Mouse (Mus musculus): ENCODE data around the gene Spen. TPM values are rescaled to one million over a fixed set of nuclear protein-coding genes. Genes with fewer than 3 reads are reported as not detected.

The Spen gene
- polyA plus RNA-seq, 1 experiment = 41.7 TPM

GRCm38 (mm10) chr4:141429847-141430246 is 108.5 kb downstream of the Spen start:
- 65% methylated on average over 9 of the region's 9 CpGs for WGBS
- TF ChIP-seq CTCF (IDR thresholded peaks at IDR 0.05; ENCODE audit: insufficient read depth, low read depth, low read length) = peak; percentile 30; the same call in 1 of the 2 replicates
- TF ChIP-seq POLR2A (IDR thresholded peaks at IDR 0.05; ENCODE audit: insufficient read depth, low read depth, low read length) = no peak
- Histone ChIP-seq H3K4me1 (ENCODE audit: control insufficient read depth, insufficient read depth, low read length) (peaks cover 20% of the 10 kb centered on the region), H3K4me3 (ENCODE audit: insufficient read depth, low read depth, low read length) (no peak overlapping the region), H3K27ac (ENCODE audit: insufficient read depth, low read depth, low read length) (no peak overlapping the region)

DNA sequence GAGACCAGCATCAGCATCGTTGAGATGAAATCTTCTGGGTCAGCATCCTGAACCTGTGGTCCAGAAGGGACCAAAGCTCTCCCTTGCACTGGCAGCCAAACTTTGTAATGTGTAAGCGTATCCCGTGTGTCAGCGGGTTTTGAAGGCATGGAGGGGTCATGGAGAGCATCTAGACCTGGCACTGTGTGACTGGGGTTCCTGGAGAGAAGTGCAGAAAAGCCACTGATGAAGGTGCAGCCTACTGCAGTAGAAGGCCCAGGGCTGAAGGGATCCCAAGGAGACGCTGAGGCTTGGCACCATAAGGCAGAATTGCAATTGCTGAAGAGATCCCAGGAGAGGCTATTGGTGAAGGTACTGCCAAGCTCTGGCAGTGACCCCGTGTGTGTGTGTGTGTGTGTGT is 109.0 kb downstream of the Spen start:
- H3K4me3 ChIP-seq (ENCODE audit: insufficient read depth, low read depth, low read length) = no peak overlapping the region
- H3K27ac ChIP-seq (ENCODE audit: insufficient read depth, low read depth, low read length) = no peak overlapping the region
- peaks cover 25% of the 10 kb centered on the region for H3K4me1 ChIP-seq (ENCODE audit: control insufficient read depth, insufficient read depth, low read length)
- WGBS = 84% methylated on average over 6 of the region's 6 CpGs
- TF ChIP-seq POLR2A (IDR thresholded peaks at IDR 0.05; ENCODE audit: insufficient read depth, low read depth, low read length) (no peak), CTCF (IDR thresholded peaks at IDR 0.05; ENCODE audit: insufficient read depth, low read depth, low read length) (no peak)

- Histone ChIP-seq H3K4me3 (ENCODE audit: insufficient read depth, low read depth, low read length) (no peak overlapping the region), H3K27ac (ENCODE audit: insufficient read depth, low read depth, low read length) (peak overlapping the region; percentile 97), H3K4me1 (ENCODE audit: control insufficient read depth, insufficient read depth, low read length) (peaks cover 39% of the 10 kb centered on the region)
- 42% methylated on average over 13 of the region's 13 CpGs for WGBS
- TF ChIP-seq POLR2A (IDR thresholded peaks at IDR 0.05; ENCODE audit: insufficient read depth, low read depth, low read length) = no peak
- TF ChIP-seq CTCF (IDR thresholded peaks at IDR 0.05; ENCODE audit: insufficient read depth, low read depth, low read length) = no peak
Measured at GRCm38 (mm10) chr4:141427921-141428320, 110.5 kb downstream of the Spen start.

DNA sequence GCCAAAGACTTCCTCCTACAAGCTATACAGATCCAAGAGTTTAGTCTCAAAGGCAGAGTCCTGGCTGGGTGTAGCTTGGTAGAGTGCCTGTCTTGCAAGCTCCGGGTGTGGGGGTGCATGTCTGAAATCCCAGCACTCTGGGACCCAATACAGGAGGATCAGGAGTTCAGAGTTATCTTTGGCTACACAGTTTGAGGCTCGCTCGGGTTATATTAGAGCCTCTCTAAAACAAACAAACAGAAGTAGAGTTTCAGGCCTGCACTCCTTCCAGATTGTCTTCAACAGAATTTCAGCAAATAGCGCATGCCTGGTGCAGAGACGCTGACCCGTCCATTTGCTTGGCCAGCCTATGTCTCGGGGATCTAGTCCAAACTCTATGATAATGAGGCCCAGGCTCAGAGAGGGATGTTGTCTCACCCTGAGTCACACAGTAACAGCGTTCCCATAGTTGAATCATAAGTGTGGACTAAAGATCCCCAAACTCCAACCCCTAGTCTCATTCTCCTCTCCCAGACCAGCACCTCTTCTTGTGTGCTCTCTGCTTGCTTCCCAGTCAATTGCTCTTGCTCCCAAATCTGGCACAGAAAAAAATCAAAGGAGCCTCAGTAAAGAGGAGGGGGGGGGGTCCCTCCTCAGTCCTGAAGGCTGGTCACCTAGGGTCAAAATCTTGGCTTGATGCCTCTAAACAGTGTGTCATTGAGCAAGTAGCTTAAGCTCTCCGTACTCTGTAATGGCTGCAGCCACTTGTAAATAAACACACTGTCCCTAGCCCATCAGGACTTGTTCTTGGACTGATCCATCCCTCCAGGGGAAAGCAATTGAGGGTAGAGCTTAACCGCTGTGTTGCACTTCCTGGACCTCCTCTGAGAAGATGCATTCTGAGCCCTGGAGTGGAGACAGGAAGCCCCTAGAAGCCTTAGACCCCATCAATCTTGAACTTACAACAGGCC is 111.3 kb downstream of the Spen start:
- Histone ChIP-seq H3K27ac (ENCODE audit: insufficient read depth, low read depth, low read length) (peak overlapping the region; percentile 97), H3K4me3 (ENCODE audit: insufficient read depth, low read depth, low read length) (0 out of 2 replicates have a peak overlapping the region, but pooled peaks have one; percentile 47), H3K4me1 (ENCODE audit: control insufficient read depth, insufficient read depth, low read length) (peaks cover 46% of the 10 kb centered on the region)
- WGBS = 67% methylated on average over 10 of the region's 10 CpGs
- no peak for TF ChIP-seq POLR2A (IDR thresholded peaks at IDR 0.05; ENCODE audit: insufficient read depth, low read depth, low read length)

- peak overlapping the region; percentile 97 for H3K27ac ChIP-seq (ENCODE audit: insufficient read depth, low read depth, low read length)
- H3K4me1 ChIP-seq (ENCODE audit: control insufficient read depth, insufficient read depth, low read length) = peaks cover 59% of the 10 kb centered on the region
- TF ChIP-seq POLR2A (IDR thresholded peaks at IDR 0.05; ENCODE audit: insufficient read depth, low read depth, low read length) = 0 out of 2 replicates have a peak, but pooled peaks have one; percentile 25
- no peak for TF ChIP-seq CTCF (IDR thresholded peaks at IDR 0.05; ENCODE audit: insufficient read depth, low read depth, low read length)
- 2% methylated on average over 36 of the region's 36 CpGs for WGBS
- peak overlapping the region; percentile 47 for H3K4me3 ChIP-seq (ENCODE audit: insufficient read depth, low read depth, low read length)
Measured at GRCm38 (mm10) chr4:141425484-141426479, 112.6 kb downstream of the Spen start.

DNA sequence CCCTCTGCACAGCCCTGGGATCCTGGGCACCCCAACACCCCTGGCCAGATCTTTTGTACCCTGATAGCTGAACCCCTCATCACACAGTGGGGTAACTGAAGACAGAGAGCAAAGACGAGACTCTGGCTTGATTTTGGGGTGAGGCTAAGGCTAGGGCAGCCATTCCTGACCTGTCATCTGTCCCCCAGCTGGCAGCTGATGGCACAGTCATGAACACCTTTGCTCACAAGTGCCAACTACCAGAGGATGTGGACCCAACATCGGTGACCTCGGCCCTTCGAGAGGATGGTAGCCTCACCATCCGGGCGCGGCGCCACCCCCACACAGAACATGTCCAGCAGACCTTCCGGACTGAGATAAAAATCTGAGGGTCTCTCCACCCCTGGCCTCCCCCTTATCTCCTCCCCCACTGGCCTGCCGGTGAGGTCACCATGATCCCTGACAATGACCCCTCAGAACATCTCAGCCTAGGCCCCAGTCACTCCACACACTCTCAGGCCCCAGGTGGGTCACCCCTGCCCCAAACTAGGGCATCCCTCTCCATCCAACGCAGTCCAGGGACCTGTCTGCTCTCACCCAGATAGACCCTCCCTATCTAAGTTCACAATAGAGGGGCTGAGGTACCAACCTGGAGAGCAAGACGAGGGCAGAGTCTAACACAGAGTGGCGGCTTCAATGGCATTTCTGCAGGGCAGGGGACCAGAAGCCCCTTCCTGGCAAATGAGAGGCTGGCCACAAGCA is 114.5 kb downstream of the Spen start:
- TF ChIP-seq CTCF (IDR thresholded peaks at IDR 0.05; ENCODE audit: insufficient read depth, low read depth, low read length) (no peak), POLR2A (IDR thresholded peaks at IDR 0.05; ENCODE audit: insufficient read depth, low read depth, low read length) (no peak)
- H3K4me1 ChIP-seq (ENCODE audit: control insufficient read depth, insufficient read depth, low read length) = peaks cover 75% of the 10 kb centered on the region
- peak overlapping the region; percentile 94 for H3K27ac ChIP-seq (ENCODE audit: insufficient read depth, low read depth, low read length)
- no peak overlapping the region for H3K4me3 ChIP-seq (ENCODE audit: insufficient read depth, low read depth, low read length)
- 95% methylated on average over 13 of the region's 13 CpGs for WGBS

GRCm38 (mm10) chr4:141423288-141423687 is 115.1 kb downstream of the Spen start:
- TF ChIP-seq POLR2A (IDR thresholded peaks at IDR 0.05; ENCODE audit: insufficient read depth, low read depth, low read length) = no peak
- no peak for TF ChIP-seq CTCF (IDR thresholded peaks at IDR 0.05; ENCODE audit: insufficient read depth, low read depth, low read length)
- H3K27ac ChIP-seq (ENCODE audit: insufficient read depth, low read depth, low read length) = no peak overlapping the region
- H3K4me3 ChIP-seq (ENCODE audit: insufficient read depth, low read depth, low read length) = no peak overlapping the region
- H3K4me1 ChIP-seq (ENCODE audit: control insufficient read depth, insufficient read depth, low read length) = peaks cover 75% of the 10 kb centered on the region
- WGBS = 74% methylated on average over 5 of the region's 5 CpGs

GRCm38 (mm10) chr4:141422841-141423240 is 115.6 kb downstream of the Spen start:
- WGBS = 78% methylated on average over 5 of the region's 5 CpGs
- Histone ChIP-seq H3K4me1 (ENCODE audit: control insufficient read depth, insufficient read depth, low read length) (peaks cover 75% of the 10 kb centered on the region), H3K27ac (ENCODE audit: insufficient read depth, low read depth, low read length) (no peak overlapping the region; the same call in 1 of the 2 replicates), H3K4me3 (ENCODE audit: insufficient read depth, low read depth, low read length) (no peak overlapping the region)
- no peak for TF ChIP-seq CTCF (IDR thresholded peaks at IDR 0.05; ENCODE audit: insufficient read depth, low read depth, low read length)
- TF ChIP-seq POLR2A (IDR thresholded peaks at IDR 0.05; ENCODE audit: insufficient read depth, low read depth, low read length) = no peak

All from olfactory bulb, adult 2 months (tissue).